Mouse (Mus musculus) layer of hippocampus, postnatal 36 days (tissue): Measurements from ENCODE around the gene Pde1b. TPM values are rescaled to one million over a fixed set of nuclear protein-coding genes. Genes with fewer than 3 reads are reported as not detected.

ENCODE experiments used
- DNase-seq, 2 experiments: peaks; one replicate each; pipeline ENCODE4 v3.0.0; 2022
- total RNA-seq, 2 experiments: library from RNA; stranded (reverse); gene quantifications; 2 replicates each; pipeline ENCODE4 v1.2.3; 2021

Gene Pde1b
- total RNA-seq, 2 experiments from 2014 or later = 95.3 to 97.7 TPM

GRCm38 (mm10) chr15:103551053-103551452, 48.2 kb downstream of the Pde1b start:
- DNase-seq = no peak

DNA sequence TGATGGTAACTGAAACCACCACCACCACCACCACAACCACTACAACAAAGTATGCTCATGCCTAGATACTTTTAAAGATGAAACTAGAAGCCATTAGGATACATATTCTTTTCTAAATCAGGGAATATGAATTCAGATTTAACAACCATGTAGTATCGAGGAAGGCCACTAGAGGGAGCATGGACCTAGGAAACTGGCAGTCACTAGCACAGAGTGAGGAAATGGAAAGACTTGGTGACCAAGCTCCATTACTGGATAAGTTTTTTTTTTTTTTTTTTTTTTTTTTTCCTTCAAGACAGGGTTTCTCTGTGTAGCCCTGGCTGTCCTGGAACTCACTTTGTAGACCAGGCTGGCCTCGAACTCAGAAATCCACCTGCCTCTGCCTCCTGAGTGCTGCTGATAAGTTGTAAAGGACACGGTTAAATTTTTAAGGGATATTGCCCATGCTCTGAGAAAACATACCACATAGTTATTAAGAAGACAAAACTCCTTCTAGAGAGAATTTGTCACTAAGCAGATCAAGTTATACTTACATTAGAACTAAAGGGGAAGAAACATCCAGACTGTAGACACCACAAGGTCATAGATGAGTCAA, 49.4 kb downstream of the Pde1b start:
- DNase-seq = no peak

GRCm38 (mm10) chr15:103564981-103565380, 62.1 kb downstream of the Pde1b start, which contains the start of gene Glycam1:
TSS of gene Glycam1 (minus strand) at chr15:103565081.
- DNase-seq = no peak

Other genes with a start within 250 kb of the Pde1b start
- gene Nfe2, start 244.6 kb upstream of the Pde1b start, total RNA-seq = under 1 TPM in 1 of 2 experiments, not detected in 1; 0.23 TPM
- 100 to 1,000 TPM in 1 of 2 experiments, 10 to 100 TPM in 1; 93.2 to 103 TPM for gene Copz1, start 230.3 kb upstream of the Pde1b start, total RNA-seq
- under 1 TPM; 0.25 to 0.66 TPM for gene Gpr84, start 192.4 kb upstream of the Pde1b start, total RNA-seq
- 10 to 100 TPM; 38.7 to 39.7 TPM for gene Zfp385a, start 162.9 kb upstream of the Pde1b start, total RNA-seq
- gene Itga5, start 136.3 kb upstream of the Pde1b start, total RNA-seq = 1 to 10 TPM; 1.4 to 1.9 TPM
- gene Gtsf1, start 72.6 kb upstream of the Pde1b start, total RNA-seq = not detected
- not detected for gene Gtsf2, start 54.6 kb upstream of the Pde1b start, total RNA-seq
- 1 to 10 TPM; 7.0 to 7.3 TPM for gene Nckap1l, start 49.2 kb upstream of the Pde1b start, total RNA-seq
- gene Ppp1r1a, start 35.0 kb downstream of the Pde1b start, total RNA-seq = 100 to 1,000 TPM in 1 of 2 experiments, 10 to 100 TPM in 1; 99.1 to 123 TPM
- gene Glycam1, start 62.0 kb downstream of the Pde1b start, total RNA-seq = 1 to 10 TPM; 1.3 to 1.6 TPM